ENCODE assay signal across 12 mouse cellular contexts in genomic region chr11:59225167-59225566, GRCm38 (mm10). TPM values are rescaled to one million over a fixed set of nuclear protein-coding genes. Genes with fewer than 3 reads are reported as not detected.
A peak's percentile ranks its signal among the peaks of the same experiment; 100 is the strongest.
DNase-seq lines count a peak whose midpoint lies in the region; ATAC-seq and TF ChIP-seq lines count a peak whose summit lies in the region.
"Had no signal": no experiment of that assay in that cellular context is flagged by ENCODE, and none has a peak within 500 bp of the region (broad histone marks: within the 10 kb centered on the region; RNA-seq: fewer than 3 reads in every experiment).

No protein-coding gene starts in this region.

- peak overlapping the region; percentile 91 for H3K4me2 ChIP-seq in heart, embryonic 11.5 days
- peak overlapping the region; percentile 81 for H3K4me2 ChIP-seq in lung, embryonic 16.5 days (ENCODE audit: low read depth, low read length)

- H3K9ac ChIP-seq in heart, embryonic 11.5 days (ENCODE audit: low read depth, low read length) = peak overlapping the region; percentile 11; the same call in 1 of the 2 replicates
- H3K9ac ChIP-seq in lung, embryonic 16.5 days (ENCODE audit: low read length) = peak overlapping the region; percentile 20; the same call in 1 of the 2 replicates
- H3K9ac ChIP-seq: forebrain, postnatal 0 days had no signal

- H3K4me3 ChIP-seq in heart, embryonic 11.5 days (ENCODE audit: low read depth, low read length) = no peak overlapping the region
- H3K4me3 ChIP-seq in lung, embryonic 16.5 days (ENCODE audit: low read length) = no peak overlapping the region
- H3K4me3 ChIP-seq in limb, embryonic 10.5 days = peak overlapping the region; percentile 15; the same call in 1 of the 2 replicates
- H3K4me3 ChIP-seq in small intestine, adult 2 months (ENCODE audit: low read depth, low read length) = peak overlapping the region; percentile 12; the same call in 1 of the 2 replicates

- no peak overlapping the region for H3K27ac ChIP-seq in heart, embryonic 11.5 days (ENCODE audit: low read depth, low read length)
- H3K27ac ChIP-seq in lung, embryonic 16.5 days (ENCODE audit: low read length) = no peak overlapping the region
- no peak overlapping the region for H3K27ac ChIP-seq in limb, embryonic 10.5 days
- H3K27ac ChIP-seq in small intestine, adult 2 months (ENCODE audit: insufficient read depth, low read depth, low read length) = no peak overlapping the region

- no peaks in the 10 kb centered on the region for H3K36me3 ChIP-seq in heart, embryonic 11.5 days (ENCODE audit: control insufficient read depth, insufficient read depth, low read length)
- H3K36me3 ChIP-seq in lung, embryonic 16.5 days (ENCODE audit: control insufficient read depth, insufficient read depth, low read length) = no peaks in the 10 kb centered on the region
- H3K36me3 ChIP-seq in limb, embryonic 10.5 days = peaks cover 34% of the 10 kb centered on the region
- H3K36me3 ChIP-seq in small intestine, adult 2 months (ENCODE audit: control insufficient read depth, insufficient read depth, low read length) = peaks cover 9% of the 10 kb centered on the region

- ATAC-seq in heart, embryonic 11.5 days (replicated peaks; ENCODE audit: insufficient number of reproducible peaks, low FRiP score, low TSS enrichment) = no peak
- no peak for ATAC-seq in lung, embryonic 16.5 days (ENCODE audit: low read depth)
- ATAC-seq: forebrain, postnatal 0 days had no signal

- H3K27me3 ChIP-seq in heart, embryonic 11.5 days (ENCODE audit: control insufficient read depth, insufficient read depth, low read length) = no peaks in the 10 kb centered on the region
- no peaks in the 10 kb centered on the region for H3K27me3 ChIP-seq in lung, embryonic 16.5 days (ENCODE audit: control insufficient read depth, insufficient read depth, low read depth, low read length)
- H3K27me3 ChIP-seq in limb, embryonic 10.5 days (ENCODE audit: low read depth, poor library complexity, severe bottlenecking) = no peaks in the 10 kb centered on the region
- no peaks in the 10 kb centered on the region for H3K27me3 ChIP-seq in small intestine, adult 2 months (ENCODE audit: control insufficient read depth, insufficient read depth, low read length)

- DNase-seq in heart, postnatal 4 days = no peak
- no peak for DNase-seq in lung, postnatal 14 days
- DNase-seq in limb, embryonic 10.5 days (ENCODE audit: low spot score) = no peak
- DNase-seq in left cerebral cortex, adult 18-20 months (ENCODE audit: low spot score in 2 of 2) = no peak
- DNase-seq in gastrocnemius, postnatal 10 days = no peak
- DNase-seq: cerebellum, adult 2 months; forebrain, postnatal 0 days; kidney, adult 18-20 months had no signal

- peaks cover 45% of the 10 kb centered on the region for H3K4me1 ChIP-seq in heart, embryonic 11.5 days (ENCODE audit: control insufficient read depth, insufficient read depth, low read length)
- peaks cover 44% of the 10 kb centered on the region for H3K4me1 ChIP-seq in lung, embryonic 16.5 days (replicated peaks; ENCODE audit: control insufficient read depth, insufficient read depth, low read length)
- peaks cover 35% of the 10 kb centered on the region for H3K4me1 ChIP-seq in limb, embryonic 10.5 days
- peaks cover 41% of the 10 kb centered on the region for H3K4me1 ChIP-seq in small intestine, adult 2 months (ENCODE audit: control insufficient read depth, insufficient read depth, insufficient read length, low read length)

- no peaks in the 10 kb centered on the region for H3K9me3 ChIP-seq in heart, embryonic 11.5 days (replicated peaks; ENCODE audit: control insufficient read depth, low read length)
- H3K9me3 ChIP-seq in lung, embryonic 16.5 days (ENCODE audit: control insufficient read depth, low read length) = no peaks in the 10 kb centered on the region
- no peaks in the 10 kb centered on the region for H3K9me3 ChIP-seq in limb, embryonic 10.5 days (replicated peaks)

- TF ChIP-seq CTCF in small intestine, adult 2 months (IDR thresholded peaks at IDR 0.05; ENCODE audit: extremely low read depth, insufficient read length, insufficient replicate concordance, low read depth, low read length) = no peak

- WGBS in heart, embryonic 11.5 days (ENCODE audit: insufficient replicate concordance) = 39% methylated on average over 2 of the region's 2 CpGs
- WGBS in lung, embryonic 16.5 days = 43% methylated on average over 2 of the region's 2 CpGs
- 77% methylated on average over 2 of the region's 2 CpGs for WGBS in limb, embryonic 10.5 days
- WGBS in small intestine, adult 2 months = 31% methylated on average over 2 of the region's 2 CpGs

- TF ChIP-seq POLR2A in small intestine, adult 2 months (IDR thresholded peaks at IDR 0.05; ENCODE audit: low read depth, low read length) = no peak

RNA-seq across cellular contexts. Expression of gene Arf1, which starts 2.9 kb away (rescaled TPM):
- polyA plus RNA-seq in heart, embryonic 11.5 days (2014; fragmentation: Nextera tagmentation; extraction: Ambion mirVana) = 575 and 646 TPM in 2 replicates
- 100 to 1,000 TPM; 389 to 395 TPM for total RNA-seq in heart, postnatal 4 days (2021)
- 725 and 739 TPM in 2 replicates for polyA plus RNA-seq in lung, embryonic 16.5 days (2015; fragmentation: Nextera tagmentation; extraction: Ambion mirVana)
- 648 and 692 TPM in 2 replicates for polyA plus RNA-seq in limb, embryonic 10.5 days (2016; fragmentation: Nextera tagmentation; extraction: Ambion mirVana)
- polyA plus RNA-seq in small intestine, adult 2 months (2012; rRNA removed) = 472 and 885 TPM in 2 replicates
- 100 to 1,000 TPM; 451 to 469 TPM for total RNA-seq in left cerebral cortex, adult 18-20 months (2021)
- 100 to 1,000 TPM; 222 to 228 TPM for total RNA-seq in gastrocnemius, postnatal 10 days (2021)

RNA-seq across cellular contexts. Expression of gene 2310033P09Rik, which starts 17.0 kb away (rescaled TPM):
- polyA plus RNA-seq in heart, embryonic 11.5 days (2014; fragmentation: Nextera tagmentation; extraction: Ambion mirVana) = 23.7 and 24.5 TPM in 2 replicates
- 10 to 100 TPM; 10.6 to 12.4 TPM for total RNA-seq in heart, postnatal 4 days (2021)
- 35.2 and 37.0 TPM in 2 replicates for polyA plus RNA-seq in lung, embryonic 16.5 days (2015; fragmentation: Nextera tagmentation; extraction: Ambion mirVana)
- polyA plus RNA-seq in limb, embryonic 10.5 days (2016; fragmentation: Nextera tagmentation; extraction: Ambion mirVana) = 35.1 and 40.2 TPM in 2 replicates
- polyA plus RNA-seq in small intestine, adult 2 months (2012; rRNA removed) = 7.6 and 16.0 TPM in 2 replicates
- total RNA-seq in left cerebral cortex, adult 18-20 months (2021) = 10 to 100 TPM; 20.6 to 21.2 TPM
- total RNA-seq in gastrocnemius, postnatal 10 days (2021) = 1 to 10 TPM; 6.1 to 6.3 TPM

RNA-seq across cellular contexts. Expression of gene Mrpl55, which starts 22.9 kb away (rescaled TPM):
- 98.5 and 102 TPM in 2 replicates for polyA plus RNA-seq in heart, embryonic 11.5 days (2014; fragmentation: Nextera tagmentation; extraction: Ambion mirVana)
- 10 to 100 TPM; 74.1 to 75.1 TPM for total RNA-seq in heart, postnatal 4 days (2021)
- 83.1 and 84.8 TPM in 2 replicates for polyA plus RNA-seq in lung, embryonic 16.5 days (2015; fragmentation: Nextera tagmentation; extraction: Ambion mirVana)
- polyA plus RNA-seq in limb, embryonic 10.5 days (2016; fragmentation: Nextera tagmentation; extraction: Ambion mirVana) = 123 and 131 TPM in 2 replicates
- polyA plus RNA-seq in small intestine, adult 2 months (2012; rRNA removed) = 32.5 and 36.0 TPM in 2 replicates
- 10 to 100 TPM; 43.8 to 44.4 TPM for total RNA-seq in left cerebral cortex, adult 18-20 months (2021)
- 10 to 100 TPM; 36.7 to 38.0 TPM for total RNA-seq in gastrocnemius, postnatal 10 days (2021)

RNA-seq across cellular contexts. Expression of gene Guk1, which starts 33.2 kb away (rescaled TPM):
- polyA plus RNA-seq in heart, embryonic 11.5 days (2014; fragmentation: Nextera tagmentation; extraction: Ambion mirVana) = 121 and 125 TPM in 2 replicates
- total RNA-seq in heart, postnatal 4 days (2021) = 10 to 100 TPM; 63.3 to 67.9 TPM
- polyA plus RNA-seq in lung, embryonic 16.5 days (2015; fragmentation: Nextera tagmentation; extraction: Ambion mirVana) = 127 and 129 TPM in 2 replicates
- polyA plus RNA-seq in limb, embryonic 10.5 days (2016; fragmentation: Nextera tagmentation; extraction: Ambion mirVana) = 145 and 155 TPM in 2 replicates
- polyA plus RNA-seq in small intestine, adult 2 months (2012; rRNA removed) = 284 and 285 TPM in 2 replicates
- 100 to 1,000 TPM; 144 TPM for total RNA-seq in left cerebral cortex, adult 18-20 months (2021)
- 10 to 100 TPM; 20.8 to 22.0 TPM for total RNA-seq in gastrocnemius, postnatal 10 days (2021)

RNA-seq across cellular contexts. Expression of gene Gjc2, which starts 42.2 kb away (rescaled TPM):
- polyA plus RNA-seq in heart, embryonic 11.5 days (2014; fragmentation: Nextera tagmentation; extraction: Ambion mirVana) = 0.11 TPM in 1 of 2 replicates, not detected in the other
- total RNA-seq in heart, postnatal 4 days (2021) = under 1 TPM; 0.70 to 0.79 TPM
- polyA plus RNA-seq in lung, embryonic 16.5 days (2015; fragmentation: Nextera tagmentation; extraction: Ambion mirVana) = 0.31 and 0.50 TPM in 2 replicates
- polyA plus RNA-seq in limb, embryonic 10.5 days (2016; fragmentation: Nextera tagmentation; extraction: Ambion mirVana) = 0.23 TPM in 1 of 2 replicates, not detected in the other
- 4.6 TPM in 2 replicates for polyA plus RNA-seq in small intestine, adult 2 months (2012; rRNA removed)
- total RNA-seq in left cerebral cortex, adult 18-20 months (2021) = 1 to 10 TPM; 7.5 to 8.1 TPM
- 1 to 10 TPM in 1 of 2 experiments, under 1 TPM in 1; 0.78 to 1.2 TPM for total RNA-seq in gastrocnemius, postnatal 10 days (2021)
- total RNA-seq: neutrophil, adult 5-6 weeks had no signal

Comparison
In these comparisons a context has a peak if more than half of its experiments do, and no peak if none do; other contexts are left out.
1. H3K4me3 ChIP-seq: peak in limb, embryonic 10.5 days (single experiment) and small intestine, adult 2 months (single experiment); none in heart, embryonic 11.5 days (single experiment) and lung, embryonic 16.5 days (single experiment).